Mouse (Mus musculus) limb, embryonic 14.5 days (tissue): ENCODE results near the gene Rgma. TPM values are rescaled to one million over a fixed set of nuclear protein-coding genes. Genes with fewer than 3 reads are reported as not detected.

Source experiments
- ATAC-seq: fragments of 200-750 bp; cut with Nextera tagmentation; 2 replicates; pipeline ENCODE4 v1.8.0; 2017; ENCODE audit warnings: low read depth, moderate number of reproducible peaks, moderate TSS enrichment; ENCODE audit not compliant: low FRiP score
- DNase-seq: peaks from one replicate; pipeline ENCODE4 v3.0.0-alpha.2; 2015; ENCODE audit warnings: low spot score
- H3K27ac ChIP-seq: fragments of 300-500 bp; sonication (generic); replicated peaks from 2 replicates; pipeline ENCODE4 v1.5.1; 2014; ENCODE audit warnings: low read depth, mild to moderate bottlenecking, low read length, moderate library complexity, mixed read lengths
- H3K27me3 ChIP-seq: fragments of 300-500 bp; sonication (generic); 2 replicates; pipeline ENCODE4 v1.6.1; 2014; ENCODE audit warnings: low read length, mixed read lengths; ENCODE audit not compliant: control insufficient read depth, insufficient read depth
- H3K36me3 ChIP-seq: fragments of 300-500 bp; sonication (generic); 2 replicates; pipeline ENCODE4 v1.6.1; 2014; ENCODE audit warnings: mild to moderate bottlenecking, low read length, moderate library complexity, mixed read lengths; ENCODE audit not compliant: control insufficient read depth, insufficient read depth
- H3K4me1 ChIP-seq: fragments of 300-500 bp; sonication (generic); 2 replicates; pipeline ENCODE4 v1.6.1; 2014; ENCODE audit warnings: antibody characterized with exemption, low read length, mixed read lengths; ENCODE audit not compliant: control insufficient read depth, insufficient read depth
- H3K4me2 ChIP-seq: fragments of 300-500 bp; sonication (generic); replicated peaks from 2 replicates; pipeline ENCODE4 v1.6.1; 2014; ENCODE audit warnings: low read depth, mild to moderate bottlenecking, low read length, moderate library complexity; ENCODE audit not compliant: severe bottlenecking
- H3K4me3 ChIP-seq: fragments of 300-500 bp; sonication (generic); replicated peaks from 2 replicates; pipeline ENCODE4 v1.5.1; 2014; ENCODE audit warnings: low read length
- H3K9ac ChIP-seq: fragments of 300-500 bp; sonication (generic); 2 replicates; pipeline ENCODE4 v1.6.1; 2014; ENCODE audit warnings: mild to moderate bottlenecking, low read depth, low read length, moderate library complexity; ENCODE audit not compliant: severe bottlenecking
- H3K9me3 ChIP-seq: fragments of 300-500 bp; sonication (generic); 2 replicates; pipeline ENCODE4 v1.6.1; 2016; ENCODE audit warnings: low read length; ENCODE audit not compliant: control insufficient read depth
- POLR2A ChIP-seq: fragments of 200-500 bp; IDR thresholded peaks from 2 replicates; pipeline ENCODE4 v1.8.0; 2012; ENCODE audit warnings: inconsistent platforms, mild to moderate bottlenecking, moderate library complexity, borderline replicate concordance; ENCODE audit not compliant: insufficient read depth, insufficient read length; ENCODE audit errors: extremely low read depth
- WGBS: fragments of 180-500 bp; shearing (Covaris S2); extraction: QIAGEN DNeasy Blood & Tissue Kit; methylation state at CpG from one replicate; pipeline ENCODE4 v1.1.7; 2014; 5-methylcytosine and 5-hydroxymethylcytosine counted together
- polyA plus RNA-seq, 2 experiments: library from polyadenylated mRNA; depleted of rRNA in 1 of 2; stranded (reverse) in 1 of 2; unstranded in 1 of 2; fragments of >200 nt; fragmentation: Nextera tagmentation in 1 of 2; extraction: Ambion mirVana in 1 of 2; gene quantifications; 2 replicates each; pipeline versions ENCODE4 v1.2.1 to v1.2.3; 2012 to 2014

The Rgma gene
- polyA plus RNA-seq, 2 experiments: 23.5 to 49.1 TPM

DNA sequence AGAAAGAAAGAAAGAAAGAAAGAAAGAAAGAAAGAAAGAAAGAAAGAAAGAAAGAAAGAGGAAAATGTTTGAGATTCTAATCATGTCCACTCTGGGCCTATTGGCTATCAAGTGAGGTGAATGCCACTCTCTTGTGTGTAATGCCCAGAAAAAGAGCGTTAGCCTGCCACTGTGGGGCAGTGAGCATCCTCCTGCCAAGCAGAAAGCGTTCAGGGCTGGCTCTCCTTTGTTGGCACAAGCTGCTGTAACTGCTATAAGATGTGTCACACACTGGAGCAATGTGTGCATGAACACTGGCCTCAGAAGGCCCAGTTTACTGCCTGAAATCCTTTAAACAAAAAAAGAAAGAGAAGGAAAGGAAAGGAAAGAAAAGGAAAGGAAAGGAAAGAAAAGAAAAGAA lies 26.8 kb downstream of the Rgma start:
- no peak overlapping the region for H3K27ac ChIP-seq
- DNase-seq (no peak), ATAC-seq (no peak)
- no peaks in the 10 kb centered on the region for H3K27me3 ChIP-seq
- H3K9me3 ChIP-seq: peaks cover 6% of the 10 kb centered on the region; the same call in 1 of the 2 replicates
- peaks cover 39% of the 10 kb centered on the region for H3K36me3 ChIP-seq
- H3K9ac ChIP-seq: no peak overlapping the region
- TF ChIP-seq POLR2A: no peak
- H3K4me2 ChIP-seq: no peak overlapping the region
- peaks cover 50% of the 10 kb centered on the region for H3K4me1 ChIP-seq
- H3K4me3 ChIP-seq: no peak overlapping the region
- 46% methylated on average over 2 of the region's 2 CpGs for WGBS

DNA sequence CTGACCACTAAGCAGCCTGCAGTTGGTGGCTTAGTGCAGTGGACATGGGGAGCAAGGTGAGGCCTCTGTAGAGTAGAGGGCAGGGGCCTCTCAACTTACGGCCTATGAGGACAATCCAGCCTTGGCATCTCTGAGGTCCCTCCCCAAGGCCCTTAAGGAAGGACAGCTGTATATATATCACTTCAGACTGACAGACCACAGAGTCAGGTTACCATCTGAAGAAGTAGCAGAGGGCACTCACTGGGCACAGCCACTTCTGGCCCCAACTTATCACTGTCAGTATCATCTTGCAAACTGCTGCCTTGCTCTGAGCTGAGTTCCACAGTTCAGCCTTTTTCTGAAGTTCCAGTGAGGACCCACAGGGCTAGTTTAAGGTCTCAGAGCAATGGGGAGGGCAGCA lies 27.4 kb downstream of the Rgma start:
- H3K4me1 ChIP-seq: peaks cover 45% of the 10 kb centered on the region
- no peak overlapping the region for H3K4me2 ChIP-seq
- ATAC-seq (no peak), DNase-seq (no peak)
- H3K27ac ChIP-seq: no peak overlapping the region
- peaks cover 6% of the 10 kb centered on the region; the same call in 1 of the 2 replicates for H3K9me3 ChIP-seq
- no peak overlapping the region for H3K9ac ChIP-seq
- peaks cover 44% of the 10 kb centered on the region for H3K36me3 ChIP-seq
- 88% methylated on average over 1 of the region's 1 CpGs for WGBS
- no peak for TF ChIP-seq POLR2A
- H3K4me3 ChIP-seq: no peak overlapping the region
- no peaks in the 10 kb centered on the region for H3K27me3 ChIP-seq

DNA sequence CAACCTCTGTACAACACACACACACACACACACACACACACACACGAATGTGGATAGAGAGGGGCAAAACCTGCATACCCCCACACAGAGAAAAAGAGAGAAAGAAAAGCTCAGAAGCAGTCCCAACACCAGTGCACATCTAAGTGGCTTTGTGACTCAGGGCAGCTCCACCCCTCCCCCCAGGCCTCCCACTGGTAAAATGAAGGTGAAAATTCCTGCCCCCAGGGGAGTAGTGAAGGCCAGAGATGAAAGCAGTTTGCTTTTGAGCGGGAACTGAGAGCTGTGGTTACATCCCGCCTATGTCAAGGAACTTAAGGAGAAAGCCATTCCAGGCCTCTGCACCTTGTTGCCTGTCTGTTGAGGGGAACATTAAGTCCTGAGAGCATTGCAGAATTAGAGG lies 28.2 kb downstream of the Rgma start:
- TF ChIP-seq POLR2A: no peak
- WGBS: 10% methylated on average over 3 of the region's 3 CpGs
- H3K4me1 ChIP-seq: peaks cover 36% of the 10 kb centered on the region
- DNase-seq (no peak), ATAC-seq (no peak)
- peaks cover 6% of the 10 kb centered on the region; the same call in 1 of the 2 replicates for H3K9me3 ChIP-seq
- no peaks in the 10 kb centered on the region for H3K27me3 ChIP-seq
- peaks cover 45% of the 10 kb centered on the region for H3K36me3 ChIP-seq
- no peak overlapping the region for H3K4me3 ChIP-seq
- no peak overlapping the region for H3K4me2 ChIP-seq
- no peak overlapping the region for H3K27ac ChIP-seq
- H3K9ac ChIP-seq: no peak overlapping the region

DNA sequence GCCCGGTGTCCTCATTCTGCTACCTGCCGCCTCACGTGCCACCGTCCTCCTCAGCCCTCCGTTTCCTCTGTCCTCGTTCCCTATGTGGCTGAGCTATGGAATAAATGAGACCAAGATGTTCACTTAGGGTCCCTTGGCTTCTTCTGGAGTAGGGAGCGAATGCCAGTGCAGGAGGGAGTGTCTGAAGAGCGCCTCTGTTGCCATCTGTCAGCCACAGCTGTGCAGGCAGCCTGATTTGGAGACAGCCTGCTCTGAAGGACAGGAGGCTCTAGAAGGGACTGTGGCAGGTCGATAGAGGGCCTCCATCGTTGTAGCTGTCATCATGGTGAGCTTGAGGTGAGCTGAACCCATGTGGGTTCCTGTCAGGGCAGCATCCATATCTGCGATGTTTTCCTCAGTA lies 30.2 kb downstream of the Rgma start:
- H3K36me3 ChIP-seq: peaks cover 61% of the 10 kb centered on the region
- WGBS: 94% methylated on average over 11 of the region's 11 CpGs

DNA sequence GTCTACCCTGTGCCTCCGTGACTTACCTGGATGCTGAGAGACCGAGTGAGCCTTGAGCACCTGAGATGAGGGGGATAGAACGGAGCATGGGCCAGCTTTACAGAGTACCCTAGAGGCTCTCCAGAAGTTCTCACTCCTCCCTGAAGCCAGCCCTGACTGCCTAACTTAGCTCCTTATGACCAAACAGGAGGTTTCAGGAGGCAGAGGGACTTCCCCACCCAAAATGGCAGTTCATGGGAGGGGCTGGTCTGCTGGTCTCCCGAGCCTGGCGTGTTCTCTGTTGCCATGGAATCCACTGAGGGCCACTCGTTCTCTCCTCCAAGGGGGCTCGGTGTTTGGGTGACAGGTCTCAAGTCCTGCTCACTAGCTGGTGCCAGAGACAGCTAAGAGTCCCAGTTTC lies 36.2 kb downstream of the Rgma start:
- peaks cover 88% of the 10 kb centered on the region for H3K36me3 ChIP-seq
- no peak for DNase-seq
- no peak overlapping the region for H3K9ac ChIP-seq
- no peak overlapping the region for H3K4me3 ChIP-seq
- ATAC-seq: no peak
- no peaks in the 10 kb centered on the region for H3K9me3 ChIP-seq
- no peak overlapping the region for H3K4me2 ChIP-seq
- H3K27ac ChIP-seq: no peak overlapping the region
- H3K4me1 ChIP-seq: peaks cover 5% of the 10 kb centered on the region
- WGBS: 81% methylated on average over 7 of the region's 7 CpGs
- no peaks in the 10 kb centered on the region for H3K27me3 ChIP-seq
- TF ChIP-seq POLR2A: no peak

More for the DNA sequence above, 30.2 kb downstream of the Rgma start:
- H3K4me2 ChIP-seq: no peak overlapping the region
- TF ChIP-seq POLR2A: no peak
- ATAC-seq (no peak), DNase-seq (no peak)
- H3K9ac ChIP-seq: no peak overlapping the region
- peaks cover 6% of the 10 kb centered on the region; the same call in 1 of the 2 replicates for H3K9me3 ChIP-seq
- no peak overlapping the region for H3K4me3 ChIP-seq
- peaks cover 18% of the 10 kb centered on the region for H3K4me1 ChIP-seq
- no peaks in the 10 kb centered on the region for H3K27me3 ChIP-seq
- no peak overlapping the region for H3K27ac ChIP-seq

DNA sequence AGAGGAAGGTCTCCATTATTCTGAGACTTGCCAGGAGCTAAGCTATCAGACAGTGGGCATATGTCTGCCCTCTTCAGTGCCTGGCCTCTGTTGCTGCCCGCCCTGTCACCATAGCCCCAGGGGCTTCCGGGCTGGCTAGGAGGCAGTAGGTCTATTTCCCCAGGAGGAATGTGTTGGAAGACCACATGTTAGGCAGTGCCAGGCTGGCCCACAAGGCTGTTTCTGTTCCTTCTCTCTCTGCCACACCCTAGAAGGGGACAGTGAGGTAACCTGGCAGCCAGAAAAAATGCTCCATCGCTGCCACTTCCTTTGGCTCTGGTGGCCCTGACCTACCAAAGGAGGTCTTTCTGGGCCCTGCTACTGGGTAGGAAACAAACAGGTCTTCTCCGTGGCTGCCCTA lies 36.7 kb downstream of the Rgma start:
- DNase-seq (no peak), ATAC-seq (no peak)
- no peak overlapping the region for H3K4me3 ChIP-seq
- H3K36me3 ChIP-seq: peaks cover 88% of the 10 kb centered on the region
- H3K9ac ChIP-seq: no peak overlapping the region
- TF ChIP-seq POLR2A: no peak
- WGBS: 85% methylated on average over 4 of the region's 4 CpGs
- H3K4me1 ChIP-seq: peaks cover 5% of the 10 kb centered on the region
- H3K27ac ChIP-seq: no peak overlapping the region
- no peaks in the 10 kb centered on the region for H3K27me3 ChIP-seq
- H3K9me3 ChIP-seq: no peaks in the 10 kb centered on the region
- no peak overlapping the region for H3K4me2 ChIP-seq
